Mouse (Mus musculus) gastrocnemius, adult 8-10 months (tissue): ENCODE results near the gene Ppp4r4. TPM values are rescaled to one million over a fixed set of nuclear protein-coding genes. Genes with fewer than 3 reads are reported as not detected.
"Not testable (repeated sequence)": the region's sequence is repeated elsewhere in the genome, so short reads cannot be mapped to it uniquely, and the experiment has no call there.

Experiments used
- DNase-seq, 2 experiments: peaks; one replicate each; pipeline ENCODE4 v3.0.0; 2022; ENCODE audit warnings: low spot score in 2 of 2
- total RNA-seq, 4 experiments: library from RNA; stranded (reverse); gene quantifications; 2 replicates each; pipeline ENCODE4 v1.2.4; 2022

The Ppp4r4 gene
- total RNA-seq, 4 experiments from 2014 or later, result 0.11 to 1.2 (median 0.17) TPM

DNA sequence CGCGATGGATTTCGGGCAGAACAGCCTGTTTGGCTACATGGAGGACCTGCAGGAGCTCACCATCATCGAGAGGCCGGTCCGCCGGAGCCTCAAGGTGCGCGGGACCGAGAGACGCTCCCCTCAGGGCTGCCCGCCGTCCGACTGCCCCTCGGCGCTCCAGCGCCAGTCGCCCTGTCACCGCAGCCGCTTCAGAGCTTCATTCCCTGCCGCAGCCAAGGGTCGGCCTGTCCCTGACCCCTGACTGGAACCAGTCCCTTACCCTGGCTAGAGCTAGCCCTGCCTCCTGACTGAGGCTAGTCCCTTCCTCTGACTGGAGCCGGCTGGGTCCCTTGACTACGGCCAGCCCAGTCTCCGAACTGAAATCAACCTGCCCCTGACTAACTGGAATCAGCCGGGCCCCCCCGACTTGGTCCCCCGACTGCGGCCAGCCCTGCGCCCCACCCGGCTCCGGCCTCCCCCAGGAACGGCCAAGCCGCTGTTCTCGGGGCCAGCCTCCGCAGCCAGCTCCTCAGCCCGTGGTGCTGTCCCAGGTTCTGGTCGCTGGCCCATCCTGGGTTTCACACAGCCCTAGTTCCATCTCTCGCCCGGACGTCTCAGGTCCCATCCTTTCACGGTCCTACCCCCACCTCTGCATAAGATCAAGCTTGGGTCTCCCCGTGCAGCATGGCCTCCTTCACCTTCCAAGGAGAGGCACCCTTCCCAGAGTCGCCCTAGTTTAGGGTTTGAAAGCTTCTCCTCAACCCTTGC is 739 bp downstream of the Ppp4r4 start:
- DNase-seq, result no peak

DNA sequence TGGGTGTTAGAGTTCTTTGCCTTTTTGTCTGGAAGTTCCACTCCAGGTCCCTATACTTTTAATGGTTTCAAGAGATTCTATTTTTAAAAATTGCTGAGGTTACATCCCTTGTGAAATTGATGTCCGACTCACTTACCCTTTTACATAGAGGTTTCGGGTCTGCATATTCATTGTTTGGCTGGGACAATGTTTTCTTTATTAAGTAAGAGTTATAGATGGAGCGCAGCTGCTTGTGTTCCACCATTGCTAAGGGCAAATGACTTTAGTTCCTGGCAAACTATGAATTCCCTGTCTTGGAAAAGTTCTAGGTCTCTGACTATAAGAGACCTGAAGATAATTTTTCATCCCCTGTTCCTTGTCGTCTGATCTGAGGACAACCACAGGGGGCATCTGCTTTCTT is 8.3 kb downstream of the Ppp4r4 start:
- no peak for DNase-seq

DNA sequence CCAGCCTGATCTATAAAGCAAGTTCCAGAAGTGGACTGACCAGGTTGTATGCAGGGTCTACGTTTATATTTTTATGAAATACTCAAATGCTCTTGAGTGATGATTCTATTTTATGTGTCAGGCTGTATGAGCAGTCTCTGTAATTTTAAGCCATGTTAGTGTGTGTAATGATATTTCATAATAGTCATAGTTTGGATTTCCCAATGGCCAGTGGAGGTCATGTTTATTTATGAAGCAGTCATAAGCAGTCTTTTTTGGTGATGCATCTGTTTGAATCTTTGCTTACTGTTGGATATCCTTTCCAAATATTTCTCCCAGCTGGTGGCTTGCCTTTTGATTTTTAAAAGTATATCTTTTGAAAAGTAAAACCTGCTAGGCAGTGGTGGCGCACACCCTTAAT is 11.3 kb downstream of the Ppp4r4 start:
- DNase-seq, result no peak

DNA sequence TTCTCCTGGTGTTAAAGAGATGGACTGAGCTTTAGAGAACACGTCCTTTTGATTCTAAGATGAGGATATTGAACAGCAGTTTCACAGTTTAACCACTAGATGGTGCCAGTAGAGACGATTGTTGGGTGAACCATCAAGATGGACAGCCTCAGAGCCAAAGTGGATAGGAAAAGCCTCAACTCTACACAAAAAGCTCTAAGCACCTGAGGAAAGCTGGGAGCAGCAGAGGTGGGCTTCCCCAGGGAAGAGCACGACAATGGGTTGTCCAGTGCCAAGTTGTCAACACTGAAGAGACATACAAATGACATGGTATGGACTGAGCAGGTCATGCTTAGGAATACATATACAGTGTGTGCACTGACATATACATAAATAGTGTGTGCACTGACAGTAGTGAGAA is 12.1 kb downstream of the Ppp4r4 start:
- no peak for DNase-seq

DNA sequence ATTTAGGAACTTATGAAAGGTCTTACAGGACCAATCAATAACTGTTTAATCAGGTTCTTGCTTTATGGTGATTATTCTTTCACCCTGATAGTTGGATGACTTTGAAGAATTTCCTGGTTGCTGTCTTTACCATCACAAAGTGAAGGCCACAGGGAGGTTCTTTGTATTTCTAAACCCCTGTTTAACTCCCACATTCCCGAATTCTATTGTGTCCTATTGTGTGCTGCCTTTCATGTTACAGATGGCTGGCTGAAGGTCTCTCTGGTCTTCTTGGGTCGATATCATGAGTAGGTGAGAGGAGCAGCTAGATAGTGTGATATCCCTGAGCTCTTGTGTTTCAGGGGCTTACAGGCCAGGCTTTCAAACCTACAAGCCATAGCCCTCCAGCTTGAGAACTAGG is 15.4 kb downstream of the Ppp4r4 start:
- DNase-seq, result no peak

DNA sequence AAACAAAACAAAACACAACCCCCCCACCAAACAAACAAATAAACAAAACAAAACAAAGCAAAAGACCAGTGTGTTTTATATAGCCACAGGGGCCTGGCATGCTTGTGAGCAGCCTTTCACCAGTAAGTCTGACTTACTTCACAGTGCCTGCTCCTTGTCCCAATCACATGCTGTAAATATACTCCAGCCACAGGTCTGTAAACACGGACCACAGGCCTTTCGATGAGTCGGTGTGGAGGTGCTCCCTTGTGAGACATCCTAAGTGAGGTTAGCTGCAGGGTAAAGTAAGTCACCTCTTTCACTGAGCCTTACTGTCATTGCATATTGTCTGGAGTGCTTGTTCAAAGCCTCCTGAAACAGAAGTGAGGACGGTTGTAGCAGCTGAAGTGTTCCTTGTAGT is 16.4 kb downstream of the Ppp4r4 start:
- no peak for DNase-seq

DNA sequence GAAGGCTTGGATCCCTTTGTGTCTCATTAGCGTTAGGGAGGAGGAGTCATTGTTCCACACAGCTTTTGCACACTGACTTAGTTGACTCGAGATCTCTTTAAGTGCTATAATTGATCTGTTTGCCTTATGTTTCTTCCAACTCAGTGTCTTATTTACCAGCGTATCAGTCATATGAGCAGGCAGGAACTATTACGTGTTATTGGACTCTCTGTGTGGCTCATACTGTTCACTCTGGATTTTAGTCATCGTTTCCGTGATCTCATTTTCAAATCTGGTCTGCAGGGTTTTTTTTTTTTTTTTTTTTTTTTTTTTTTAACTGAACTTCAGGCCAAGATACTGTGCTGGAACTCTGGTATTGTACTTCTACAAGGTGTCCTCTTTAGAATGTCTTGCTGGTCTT is 18.0 kb downstream of the Ppp4r4 start:
- DNase-seq, result no peak

DNA sequence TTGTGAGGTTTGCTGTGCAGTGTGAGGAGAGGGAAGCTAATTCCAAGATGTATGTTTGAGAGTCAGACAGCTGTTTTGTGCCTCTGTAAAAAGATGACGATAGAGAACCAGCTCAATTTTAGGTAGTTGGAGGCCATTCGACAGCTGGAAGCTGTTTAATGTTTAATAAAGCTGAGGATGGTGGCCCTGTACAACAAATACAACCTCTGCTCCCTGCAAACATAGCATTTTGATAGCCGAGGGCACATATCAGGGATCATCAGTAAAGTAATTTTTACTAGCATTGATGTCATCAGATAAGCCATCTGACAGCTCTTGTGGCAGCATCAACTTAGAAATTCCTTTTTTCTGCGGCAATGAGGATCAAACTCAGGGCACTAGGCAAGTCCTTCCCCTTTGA is 19.3 kb downstream of the Ppp4r4 start:
- no peak for DNase-seq

DNA sequence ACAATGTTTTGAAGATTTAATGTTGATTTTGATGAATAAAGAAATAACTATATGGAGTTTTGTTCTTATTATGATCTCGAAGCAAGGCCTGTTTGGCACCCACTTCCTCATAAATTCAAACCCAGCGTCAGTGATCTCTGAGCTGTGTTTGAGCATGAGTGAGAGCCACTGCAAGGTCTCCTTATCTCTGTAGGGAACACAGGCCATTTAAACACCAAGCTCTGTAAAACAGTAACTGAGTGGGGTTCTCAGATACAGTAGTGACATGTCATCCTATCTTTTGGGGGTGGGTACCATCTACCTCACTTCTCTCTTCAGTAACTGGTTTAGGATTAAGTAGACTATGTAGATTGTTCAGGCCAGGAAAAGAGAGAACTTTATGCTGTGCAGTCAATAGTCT is 20.4 kb downstream of the Ppp4r4 start:
- DNase-seq, result no peak

DNA sequence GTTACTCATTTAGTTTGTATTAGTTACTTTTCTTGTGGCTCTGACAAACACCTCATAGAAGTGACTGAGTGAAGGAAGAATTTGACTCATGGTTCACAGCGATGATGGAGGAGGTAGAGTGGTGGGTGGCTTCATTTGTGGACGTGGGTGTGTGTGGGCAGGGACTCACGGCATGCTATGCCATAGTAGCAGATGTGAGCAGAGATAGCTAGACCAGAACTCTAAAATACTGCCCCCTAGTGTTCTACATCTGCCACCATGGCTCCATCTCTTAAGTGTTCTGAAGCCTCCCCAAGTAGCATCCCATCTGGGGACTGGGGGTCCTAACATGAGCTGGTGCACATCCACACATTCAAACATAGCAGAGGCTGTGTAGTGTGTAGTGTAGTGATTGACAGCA is 21.4 kb downstream of the Ppp4r4 start:
- DNase-seq, result no peak

DNA sequence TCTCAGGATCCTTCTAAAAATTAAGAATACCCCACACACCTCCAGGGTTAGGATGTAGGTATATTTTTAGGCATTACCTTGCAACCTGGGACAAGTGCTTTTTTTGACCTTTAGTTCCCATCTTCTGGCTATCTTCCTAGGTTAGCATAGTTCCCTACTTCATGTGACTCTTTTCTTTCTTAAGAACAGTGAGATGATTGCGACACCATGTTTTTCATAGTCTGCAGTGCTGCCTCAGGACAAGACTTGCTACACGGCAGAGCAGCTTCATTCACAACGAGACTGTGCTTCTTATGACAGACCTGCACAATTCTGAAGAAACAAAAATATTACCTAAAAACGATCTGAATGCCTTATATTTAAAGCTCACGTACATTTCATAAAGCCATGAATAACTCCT is 24.8 kb downstream of the Ppp4r4 start:
- DNase-seq, result no peak

DNA sequence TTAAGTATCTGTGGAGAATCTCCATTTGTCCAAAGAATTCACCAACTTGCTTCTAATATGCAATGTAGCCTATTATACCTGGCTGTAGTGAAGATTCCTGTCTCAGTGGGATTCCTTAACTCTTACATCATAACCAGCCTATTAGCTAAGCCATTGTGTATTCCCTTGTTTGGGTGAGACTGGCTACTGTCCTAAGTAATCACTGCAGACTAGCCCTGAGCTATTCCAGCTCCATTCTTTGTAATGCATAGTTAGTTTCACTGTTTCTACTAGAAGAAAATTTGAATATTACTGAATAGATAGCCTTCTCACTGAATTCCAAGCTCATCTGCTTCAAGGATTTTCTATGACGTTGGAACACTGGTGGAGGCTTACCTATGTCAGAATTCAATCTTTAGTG is 32.6 kb downstream of the Ppp4r4 start:
- no peak for DNase-seq

DNA sequence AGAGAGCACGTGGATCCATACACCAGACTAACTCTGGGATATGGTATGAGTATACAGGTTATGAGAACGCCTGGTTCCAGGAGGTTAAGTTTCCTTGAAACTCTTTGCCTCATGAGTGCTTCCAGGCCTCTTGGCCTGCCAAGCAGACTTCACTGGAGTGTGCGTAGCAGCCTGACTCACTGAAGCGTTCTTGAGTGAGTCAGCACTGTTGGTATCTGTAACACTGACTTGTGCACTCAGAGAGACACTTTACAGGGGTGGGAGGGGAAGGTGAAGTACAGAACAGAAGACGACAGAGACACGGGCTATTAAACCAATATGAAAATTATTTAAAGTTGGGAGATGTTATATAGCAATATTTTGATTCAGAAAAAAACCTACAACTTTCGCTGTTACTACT is 33.1 kb downstream of the Ppp4r4 start:
- DNase-seq, result no peak

DNA sequence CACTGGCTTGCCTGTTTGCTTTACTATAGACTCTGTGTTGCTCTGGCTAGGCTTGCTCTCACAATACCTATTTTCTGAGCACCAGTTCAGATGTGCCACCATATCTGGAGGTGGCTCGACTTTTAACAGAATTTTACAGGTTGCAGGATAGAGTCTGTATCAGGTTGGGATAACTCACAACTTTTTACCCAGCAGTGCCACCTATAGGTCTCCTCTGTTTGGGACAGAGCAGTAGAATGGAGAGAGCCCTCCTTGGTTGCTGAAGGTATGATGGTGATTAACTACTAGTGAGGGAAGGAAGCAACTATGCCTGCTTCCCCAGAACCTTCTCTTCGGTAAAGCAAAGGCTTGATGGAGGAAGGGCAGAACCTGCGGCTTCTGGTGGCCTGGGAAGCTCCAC is 35.0 kb downstream of the Ppp4r4 start:
- no peak for DNase-seq

DNA sequence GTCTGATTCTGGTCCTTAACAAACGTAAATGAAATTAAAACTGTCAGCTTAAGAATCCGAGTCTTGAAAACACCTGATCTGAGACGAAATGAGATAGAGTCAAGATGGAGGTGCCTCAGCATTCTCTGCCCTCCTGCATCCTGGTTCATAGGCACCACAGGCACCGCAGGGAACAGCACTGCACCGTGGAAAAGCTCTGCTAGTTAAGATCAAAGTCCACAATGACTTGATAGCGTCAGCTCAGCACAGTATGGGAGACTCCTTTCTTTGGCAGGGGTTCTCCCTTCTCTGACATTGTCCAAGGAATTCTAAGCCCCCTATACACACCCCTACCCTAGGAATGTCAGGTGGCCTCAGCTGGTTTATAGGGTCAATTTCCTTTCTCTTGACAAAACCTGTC is 37.6 kb downstream of the Ppp4r4 start:
- DNase-seq, result no peak

DNA sequence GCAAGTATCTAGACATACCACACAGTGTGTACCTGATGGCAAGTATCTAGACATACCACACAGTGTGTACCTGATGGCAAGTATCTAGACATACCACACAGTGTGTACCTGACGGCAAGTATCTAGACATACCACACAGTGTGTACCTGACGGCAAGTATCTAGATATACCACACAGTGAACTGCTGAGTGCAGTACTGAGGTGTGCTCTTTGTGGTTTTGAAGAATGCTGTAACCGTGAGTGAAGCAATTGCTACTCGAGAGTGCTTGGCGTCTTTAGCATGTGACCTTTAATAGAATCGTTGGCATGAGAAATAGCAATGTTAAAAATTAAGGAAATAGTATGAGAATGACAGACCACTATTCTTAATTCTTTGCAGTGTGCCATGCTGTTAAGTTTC is 46.1 kb downstream of the Ppp4r4 start:
- DNase-seq, result not testable (repeated sequence)

DNA sequence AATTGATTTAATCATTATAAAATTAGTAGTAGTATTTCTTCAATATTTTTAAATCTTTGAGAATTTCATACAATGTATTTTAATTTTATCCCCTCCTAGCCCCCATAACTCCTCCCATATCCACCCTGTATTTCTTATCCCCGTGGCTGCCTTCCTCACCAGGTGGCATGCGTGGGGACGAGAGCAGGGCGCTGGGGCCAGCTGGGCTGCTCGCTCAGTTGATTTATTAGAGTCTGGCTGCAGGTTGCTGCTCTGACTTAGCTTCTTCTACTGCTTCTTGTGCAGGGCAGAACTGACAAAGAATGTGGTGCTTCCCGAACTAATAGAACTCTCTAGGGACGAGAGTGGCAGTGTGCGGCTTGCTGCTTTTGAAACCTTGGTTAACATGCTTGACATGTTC is 51.7 kb downstream of the Ppp4r4 start:
- DNase-seq, result no peak

DNA sequence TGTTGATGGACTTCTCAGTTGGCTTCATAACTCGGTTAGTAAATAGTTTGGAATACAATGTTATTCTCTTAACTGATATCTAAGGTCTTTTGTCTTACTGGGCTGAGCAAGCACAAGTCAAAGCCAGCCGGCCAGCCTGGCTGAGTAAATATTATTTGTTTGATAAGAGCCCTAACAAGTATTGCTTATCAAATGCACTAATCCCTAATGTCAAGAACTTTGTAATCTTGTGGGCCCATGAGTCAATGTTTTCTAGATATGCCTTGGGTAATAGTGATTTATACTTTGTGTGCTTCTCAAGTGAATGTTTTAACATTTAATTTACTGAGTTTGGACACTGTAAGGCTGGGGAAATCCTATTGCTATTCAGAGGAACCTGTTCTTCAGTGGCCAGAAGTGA is 66.3 kb downstream of the Ppp4r4 start:
- no peak for DNase-seq

DNA sequence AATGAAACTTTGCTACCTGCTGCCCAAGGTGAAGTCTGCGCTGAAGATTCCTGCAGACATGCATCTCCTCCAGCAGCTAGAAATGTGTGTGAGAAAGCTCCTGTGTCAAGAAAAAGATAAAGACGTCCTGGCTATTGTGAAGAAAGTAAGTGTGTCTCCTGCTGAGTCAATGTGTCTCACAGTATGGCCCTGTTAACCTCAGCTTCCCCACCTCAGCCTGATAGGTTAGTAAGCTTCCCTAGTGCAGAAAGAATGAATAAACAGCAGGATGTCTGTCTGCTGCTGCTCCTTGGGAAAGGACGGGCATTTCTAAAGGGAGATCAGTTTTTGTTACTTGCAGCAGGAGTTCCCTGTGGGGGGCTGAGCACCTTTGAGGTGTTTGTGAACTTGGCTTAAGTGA is 68.3 kb downstream of the Ppp4r4 start:
- no peak for DNase-seq

DNA sequence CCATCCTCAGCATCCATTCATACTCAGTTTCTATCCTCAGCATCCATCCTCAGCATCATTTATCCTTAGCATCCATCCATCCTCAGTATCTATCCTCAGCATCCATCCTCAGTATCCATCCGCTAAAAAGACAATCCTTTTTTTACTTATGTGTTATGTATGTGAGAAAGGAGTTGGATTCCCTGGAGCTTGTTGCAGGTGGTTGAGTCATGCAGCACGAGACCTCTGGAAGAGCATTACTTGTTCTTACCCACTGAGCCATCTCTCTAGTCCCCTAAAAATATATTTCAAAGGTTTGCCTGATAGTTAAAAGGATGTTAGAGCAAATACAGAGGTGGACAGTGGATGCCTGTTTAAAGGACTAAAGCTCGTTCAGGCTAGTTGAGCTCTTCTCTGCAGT is 69.8 kb downstream of the Ppp4r4 start:
- no peak for DNase-seq

DNA sequence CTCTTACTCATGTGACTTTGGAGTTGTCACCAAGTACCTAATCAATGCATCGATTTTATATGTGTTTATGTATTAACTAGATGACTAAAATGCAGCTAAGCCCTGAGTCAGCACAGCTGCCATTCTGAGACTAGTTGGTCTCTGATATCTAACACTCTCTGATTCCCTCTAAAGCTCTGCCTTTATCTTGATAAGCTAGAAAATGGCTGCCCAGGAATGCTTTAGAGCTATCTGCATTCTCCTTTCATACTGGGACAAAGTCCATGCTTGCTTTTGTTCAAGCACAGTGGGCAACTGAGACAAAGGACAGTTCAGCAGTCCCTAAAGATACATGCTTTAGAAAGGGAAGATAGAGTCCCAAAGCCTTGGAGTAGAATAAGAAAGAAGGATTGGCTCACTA is 83.1 kb downstream of the Ppp4r4 start:
- no peak for DNase-seq

DNA sequence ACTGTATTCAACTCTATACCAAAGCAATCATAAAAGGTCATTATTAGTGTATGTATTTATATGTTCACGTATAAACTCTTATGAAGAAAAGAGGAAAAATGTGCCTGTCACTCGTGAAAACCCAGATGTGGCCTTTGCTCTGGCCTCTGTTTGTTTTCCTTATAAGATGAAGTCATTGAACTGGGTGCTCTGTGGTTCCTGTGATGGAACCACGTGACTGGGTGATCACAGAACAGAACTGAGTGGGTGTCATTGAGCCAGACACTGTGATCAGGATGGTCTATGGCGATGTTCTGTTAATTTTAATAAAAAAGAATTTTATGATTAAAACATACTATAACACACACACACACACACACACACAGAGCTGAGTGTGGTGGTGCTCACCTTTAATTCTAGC is 83.7 kb downstream of the Ppp4r4 start:
- DNase-seq, result no peak

DNA sequence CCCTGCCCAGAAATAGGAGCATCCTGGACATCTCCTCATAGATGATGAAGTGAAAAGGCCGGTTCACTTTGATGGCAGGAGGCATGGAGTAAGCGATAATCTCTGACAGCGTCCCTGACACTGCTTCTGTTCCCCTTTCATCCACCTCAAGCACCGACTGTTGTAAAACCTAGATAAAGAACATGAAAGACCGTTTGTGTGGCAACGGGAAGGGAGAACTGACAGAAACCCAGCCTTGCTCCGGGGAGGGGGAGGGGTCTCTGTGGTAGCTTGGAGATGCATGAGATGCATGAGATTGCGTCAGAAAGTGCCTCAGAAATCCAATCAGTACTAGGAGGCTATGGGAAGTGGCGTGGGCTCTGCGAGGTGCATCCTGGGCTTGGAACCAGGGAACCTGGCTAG is 84.8 kb downstream of the Ppp4r4 start:
- no peak for DNase-seq

DNA sequence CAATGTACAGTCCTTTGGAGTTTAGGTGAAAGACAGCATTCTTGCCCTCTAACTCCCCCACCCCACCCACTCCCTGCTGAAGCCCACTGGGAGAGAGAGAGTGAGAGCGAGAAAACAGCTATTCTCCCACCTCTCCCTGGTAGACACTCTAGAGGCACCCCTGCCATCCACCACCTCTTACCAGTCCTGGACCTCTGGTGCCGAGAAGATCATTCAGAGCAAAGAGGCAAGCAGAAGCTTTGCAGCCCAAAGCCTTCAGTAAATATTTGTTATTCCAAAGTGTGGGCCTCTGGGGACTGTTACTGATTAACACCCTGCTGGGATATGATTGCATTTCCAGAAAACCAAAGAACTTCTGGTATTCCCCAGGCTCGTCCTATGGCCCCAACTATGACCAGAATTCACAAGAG is 99.1 kb downstream of the Ppp4r4 start, which contains the start of gene Serpina10:
Gene Serpina10 (minus strand): TSS at position 242 of the 410 bp plus-strand sequence.
- no peak for DNase-seq
